ENCODE assay signal across 17 mouse cellular contexts in the genomic region with DNA sequence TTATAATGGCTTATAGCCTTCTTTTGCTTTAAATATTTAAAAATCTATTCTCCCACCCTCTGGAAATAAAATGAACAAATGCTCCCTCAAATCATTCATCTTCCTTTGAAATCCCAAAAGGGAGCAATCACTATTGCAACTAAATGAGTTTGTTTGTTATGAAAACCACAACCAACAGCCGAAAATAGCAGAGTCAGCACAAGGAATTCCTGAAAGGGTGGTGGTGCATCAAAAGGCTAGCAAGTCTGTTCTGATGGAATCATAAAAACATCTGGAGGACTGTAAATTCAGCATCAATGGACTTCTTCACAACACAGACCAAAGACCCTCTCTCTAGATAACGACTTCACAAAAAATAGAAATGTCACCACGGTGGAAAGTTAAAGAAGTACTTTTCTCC. TPM values are rescaled to one million over a fixed set of nuclear protein-coding genes. Genes with fewer than 3 reads are reported as not detected.
"Had no signal": no experiment of that assay in that cellular context is flagged by ENCODE, and none has a peak within 500 bp of the region (broad histone marks: within the 10 kb centered on the region; RNA-seq: fewer than 3 reads in every experiment).

No protein-coding gene starts in this region.

- H3K27ac ChIP-seq: limb, embryonic 12.5 days; liver, embryonic 13.5 days; lung, embryonic 15.5 days; macrophage; midbrain, embryonic 12.5 days had no signal

- H3K4me2 ChIP-seq: limb, embryonic 12.5 days; liver, embryonic 13.5 days; lung, embryonic 15.5 days had no signal

- H3K9ac ChIP-seq: limb, embryonic 12.5 days; liver, embryonic 13.5 days; liver, postnatal 0 days; lung, embryonic 15.5 days; midbrain, embryonic 12.5 days had no signal

- ATAC-seq: liver, postnatal 0 days; midbrain, embryonic 16.5 days had no signal

- H3K4me3 ChIP-seq: limb, embryonic 12.5 days; liver, embryonic 13.5 days; lung, embryonic 15.5 days; megakaryocyte, embryonic 14.5 days; midbrain, embryonic 12.5 days had no signal

- H3K36me3 ChIP-seq: limb, embryonic 12.5 days; liver, embryonic 13.5 days; lung, embryonic 15.5 days; midbrain, embryonic 12.5 days had no signal

- DNase-seq: kidney, postnatal 36 days; layer of hippocampus, adult 9-11 months; layer of hippocampus, postnatal 36 days; liver; liver, embryonic 13.5 days; liver, postnatal 0 days; lung, postnatal 14 days; right cerebral cortex, postnatal 4 days; spleen, adult 18-20 months; thymus, adult 18-20 months; thymus, postnatal 25 days had no signal

- H3K9me3 ChIP-seq: limb, embryonic 12.5 days; liver, embryonic 13.5 days; lung, embryonic 15.5 days; megakaryocyte, embryonic 14.5 days; midbrain, embryonic 12.5 days had no signal

RNA-seq across cellular contexts. Expression of a gene that starts 8.3 kb away (rescaled TPM):
- polyA plus RNA-seq: macrophage had no signal
